Mouse (Mus musculus) gastrocnemius, postnatal 36 days (tissue): ENCODE data around the gene Zfp719. TPM values are rescaled to one million over a fixed set of nuclear protein-coding genes. Genes with fewer than 3 reads are reported as not detected.

Source experiments
- DNase-seq, 2 experiments: peaks; one replicate each; pipeline ENCODE4 v3.0.0; 2022
- intact Hi-C: fragments of 180-260 bp; cut with DNase I; formaldehyde crosslinking; loops from one replicate; pipeline ENCODE4 v1.15.1; 2025
- long read RNA-seq, 2 experiments: library from polyadenylated mRNA; stranded (forward); transcript quantifications; one replicate each; pipeline ENCODE4 v2.0.0; 2021
- total RNA-seq, 2 experiments: library from RNA; stranded (reverse); gene quantifications; 2 replicates each; pipeline ENCODE4 v1.2.3; 2021

Gene Zfp719
- 1 to 10 TPM; 3.0 to 4.4 TPM for total RNA-seq
- long read RNA-seq, experiment 1, full-length matches to known transcripts: 2 of 2 reads
- long read RNA-seq, experiment 1, partial matches to known transcripts: 0 of 2 reads
- long read RNA-seq, experiment 1, other reads (novel, unspliced or antisense): 0 of 2 reads
- long read RNA-seq, experiment 2: 0 reads

GRCm38 (mm10) chr7:43579440-43580171 lies at the start of gene Zfp719:
Zfp719 (plus strand) TSS chr7:43579610.
- intact Hi-C loops: loop anchor here (5.0 kb wide), 1 partner anchor 93 kb away; the partner anchor contains the start of gene Ctu1
- peak; percentile 82 to 86 for DNase-seq

- DNase-seq: no peak
- intact Hi-C loops: no loop called here
These were observed 49.1 kb upstream of the Zfp719 start for GRCm38 (mm10) chr7:43530216-43530785.

- DNase-seq: no peak
- intact Hi-C loops: no loop called here
These were observed 46.4 kb upstream of the Zfp719 start for GRCm38 (mm10) chr7:43532936-43533505.

DNA sequence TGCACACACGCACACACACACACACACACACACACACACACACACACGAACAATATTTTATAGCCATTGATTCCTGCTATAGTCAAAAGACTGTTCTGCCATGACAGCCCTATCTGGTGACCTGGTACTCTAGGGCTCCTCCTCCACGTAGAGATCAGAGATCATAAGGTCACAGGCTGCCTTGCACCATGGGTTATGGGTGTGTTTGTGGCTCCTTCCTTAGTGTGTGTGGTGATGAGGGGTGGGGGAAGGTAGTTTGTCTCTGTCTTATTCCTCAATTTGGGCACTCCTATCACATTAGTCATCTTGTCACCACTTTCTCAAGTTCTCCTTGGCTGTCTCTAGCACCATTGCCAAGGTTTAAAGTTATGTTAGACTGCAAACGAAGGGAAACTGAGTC lies 40.9 kb upstream of the Zfp719 start:
- no peak for DNase-seq
- intact Hi-C loops: no loop called here

DNA sequence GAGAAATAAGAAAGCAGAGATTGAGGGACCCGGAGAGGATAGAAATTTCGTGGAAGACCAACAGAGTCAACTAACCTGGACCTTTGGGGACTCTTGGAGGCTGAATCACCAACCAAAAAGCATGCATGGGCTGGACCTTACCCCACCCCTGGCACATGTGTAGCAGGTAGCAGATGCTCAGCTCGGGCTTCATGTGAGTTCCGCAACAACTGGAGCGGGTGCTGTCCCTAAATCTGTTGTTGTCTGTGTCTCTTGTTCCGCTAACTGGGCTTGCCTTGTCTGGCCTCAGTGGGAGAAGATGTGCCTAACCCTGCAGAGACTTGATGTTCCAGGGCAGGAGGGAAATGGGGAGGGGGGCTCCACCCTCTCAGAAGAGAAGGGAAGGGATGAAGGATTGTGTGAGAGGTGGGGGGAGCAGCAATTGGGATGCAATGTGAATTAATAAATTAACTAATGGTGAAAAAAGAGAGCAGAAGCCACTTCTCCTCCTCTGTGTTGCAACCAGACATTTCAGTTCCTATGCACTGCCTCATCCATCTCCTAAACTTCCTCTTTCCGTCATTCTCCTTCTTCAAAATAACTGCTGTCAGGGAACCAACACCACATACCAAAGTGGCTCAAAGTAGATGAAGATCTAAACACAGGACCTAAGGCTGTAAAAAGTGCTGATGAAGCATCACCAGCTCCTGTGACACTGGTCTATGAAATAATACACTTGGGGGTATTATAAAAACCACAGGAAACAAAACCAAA lies 35.0 kb upstream of the Zfp719 start, which contains the start of gene Cd33:
Gene Cd33, minus strand, starts transcription at position 204 of the 753 bp plus-strand sequence.
- DNase-seq: no peak
- intact Hi-C loops: no loop called here

- intact Hi-C loops: no loop called here
- no peak for DNase-seq
These were observed 33.5 kb upstream of the Zfp719 start for GRCm38 (mm10) chr7:43545656-43546545.

DNA sequence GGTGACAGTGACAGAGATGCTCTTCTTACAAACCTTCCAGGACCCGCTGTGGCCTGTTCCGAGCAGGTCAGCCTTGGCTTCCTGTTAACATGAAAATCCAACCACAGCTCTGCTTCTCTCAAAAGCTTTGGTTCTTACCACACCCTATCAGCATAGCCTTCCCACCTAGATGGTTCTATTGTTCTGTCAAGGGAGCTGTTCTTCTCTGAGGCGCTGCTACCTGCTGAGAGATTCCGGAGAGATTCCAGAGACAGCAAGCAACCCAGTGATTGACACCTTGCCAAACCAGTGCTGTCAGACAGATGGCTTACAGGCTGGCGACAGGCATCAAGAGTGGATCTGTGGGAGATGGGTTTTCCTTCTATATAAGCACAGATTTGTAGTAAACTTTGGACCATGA lies 31.7 kb upstream of the Zfp719 start:
- intact Hi-C loops: no loop called here
- DNase-seq: no peak

GRCm38 (mm10) chr7:43548206-43548605 lies 31.2 kb upstream of the Zfp719 start:
- intact Hi-C loops: no loop called here
- no peak for DNase-seq

GRCm38 (mm10) chr7:43553153-43553552 lies 26.3 kb upstream of the Zfp719 start:
- intact Hi-C loops: no loop called here
- no peak for DNase-seq

DNA sequence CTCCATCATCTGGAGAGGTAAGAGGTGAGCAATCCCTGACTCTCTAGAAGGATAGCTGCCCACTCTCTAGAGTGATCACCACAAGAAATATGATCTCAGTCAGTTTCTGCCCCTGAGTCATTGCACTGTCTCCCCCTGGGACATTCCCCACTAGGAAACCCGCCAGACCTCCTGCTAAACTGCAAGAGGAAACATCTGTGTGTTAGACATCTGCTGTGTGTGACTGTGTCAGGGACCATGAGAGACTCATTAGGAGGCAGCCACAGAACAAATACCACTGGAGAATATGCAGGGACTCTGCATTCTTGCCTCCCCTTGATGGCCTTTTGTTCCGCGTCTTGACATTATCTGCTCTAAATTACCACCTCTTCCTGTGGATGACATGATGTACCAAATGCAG lies 24.9 kb upstream of the Zfp719 start:
- intact Hi-C loops: no loop called here
- peak; percentile 28 to 43 for DNase-seq

- DNase-seq: no peak
- intact Hi-C loops: loop anchor here (1.0 kb wide), 1 partner anchor 45 kb away; no protein-coding TSS in a partner anchor
These were observed 24.1 kb upstream of the Zfp719 start for GRCm38 (mm10) chr7:43555351-43555750.

- no peak for DNase-seq
- intact Hi-C loops: no loop called here
These were observed 22.5 kb upstream of the Zfp719 start for GRCm38 (mm10) chr7:43556901-43557300.

GRCm38 (mm10) chr7:43562006-43562633 lies 17.3 kb upstream of the Zfp719 start, which contains the start of gene Zfp658:
Zfp658 (plus strand) TSS chr7:43562256.
- intact Hi-C loops: no loop called here
- peak; percentile 68 to 74 for DNase-seq

DNA sequence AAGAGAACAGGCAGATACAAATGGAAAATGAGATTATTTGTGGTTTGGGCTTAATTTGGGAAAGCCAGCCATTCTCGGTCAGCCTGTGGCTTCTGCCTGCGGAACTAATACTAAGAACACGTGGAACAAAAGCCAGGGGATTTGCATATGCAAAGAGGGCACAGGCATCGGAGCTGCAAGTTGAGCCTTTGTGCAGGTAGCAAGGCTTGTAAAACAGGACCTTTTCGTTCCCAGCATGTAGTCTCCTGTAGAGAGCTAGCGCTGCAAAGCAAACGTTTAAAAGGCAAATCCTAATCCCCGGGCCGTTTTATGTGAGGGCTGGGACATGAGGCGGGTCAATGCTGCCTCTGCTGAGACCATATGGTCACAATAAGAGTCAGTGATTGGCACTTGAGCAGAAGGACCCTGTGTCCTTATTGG lies 16.7 kb upstream of the Zfp719 start:
- intact Hi-C loops: no loop called here
- no peak for DNase-seq

- DNase-seq: no peak
- intact Hi-C loops: no loop called here
These were observed 16.1 kb upstream of the Zfp719 start for GRCm38 (mm10) chr7:43563300-43563699.

DNA sequence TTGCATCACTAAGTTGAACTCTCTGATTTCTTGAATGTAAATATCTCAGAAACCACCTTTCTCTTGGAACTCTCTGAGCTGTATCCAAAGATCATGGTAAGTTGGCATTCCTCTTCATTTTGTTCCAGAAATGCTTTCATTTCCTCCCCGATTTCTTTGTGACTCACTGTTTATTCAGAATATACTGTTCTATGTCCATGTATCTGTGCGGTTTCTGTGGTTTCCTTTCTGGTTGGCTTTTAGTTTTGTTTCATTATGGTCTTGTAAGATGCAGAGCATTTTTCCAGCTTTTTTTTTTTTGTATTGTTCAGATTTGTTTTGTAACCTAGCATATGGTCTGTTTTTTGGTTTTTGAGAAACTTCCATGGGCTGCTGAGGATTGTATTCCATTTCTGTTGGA lies 8.2 kb upstream of the Zfp719 start:
- intact Hi-C loops: no loop called here
- DNase-seq: no peak

GRCm38 (mm10) chr7:43580526-43580925 lies 1.1 kb downstream of the Zfp719 start:
- no peak for DNase-seq
- intact Hi-C loops: loop anchor here (5.0 kb wide), 1 partner anchor 92 kb away; the partner anchor contains the start of gene Ctu1

GRCm38 (mm10) chr7:43584790-43585189 lies 5.4 kb downstream of the Zfp719 start:
- DNase-seq: no peak
- intact Hi-C loops: loop anchor here (5.0 kb wide), 1 partner anchor 88 kb away; the partner anchor contains the start of gene Ctu1

DNA sequence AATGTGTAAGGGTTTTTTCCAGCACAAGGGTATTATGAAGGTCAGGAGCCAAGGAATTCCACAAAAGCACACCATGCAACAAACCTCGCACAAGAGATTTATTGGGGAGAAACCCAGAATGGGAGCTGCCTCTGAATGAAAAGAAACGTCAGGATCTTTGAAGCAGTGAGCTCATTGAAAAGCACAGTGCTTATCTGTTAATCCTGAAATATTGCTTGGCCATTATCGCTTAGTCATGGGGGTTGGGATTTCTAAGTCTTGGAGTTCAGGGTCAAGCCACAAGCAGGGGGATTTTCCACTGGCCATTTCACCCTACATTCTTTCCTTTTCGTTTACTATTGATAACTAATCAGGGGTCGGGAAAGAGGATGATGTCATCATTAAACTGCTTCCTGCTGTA lies 22.5 kb downstream of the Zfp719 start:
- intact Hi-C loops: no loop called here
- DNase-seq: no peak
